Mouse (Mus musculus): Measurements from ENCODE around the gene Tpd52l2. TPM values are rescaled to one million over a fixed set of nuclear protein-coding genes. Genes with fewer than 3 reads are reported as not detected.
"Not testable (repeated sequence)": the region's sequence is repeated elsewhere in the genome, so short reads cannot be mapped to it uniquely, and the experiment has no call there.

Gene Tpd52l2
- polyA plus RNA-seq, 1 experiment from 2014 or later, result 114 TPM

- Histone ChIP-seq H3K4me2 (no peak overlapping the region), H3K9me3 (no peaks in the 10 kb centered on the region), H3K9ac (no peak overlapping the region), H3K4me1 (replicated peaks) (peaks cover 21% of the 10 kb centered on the region), H3K4me3 (no peak overlapping the region), H3K36me3 (no peaks in the 10 kb centered on the region), H3K27me3 (no peaks in the 10 kb centered on the region), H3K27ac (replicated peaks) (no peak overlapping the region)
- 24% methylated on average over 7 of the region's 7 CpGs for WGBS
- no peak for ATAC-seq (ENCODE audit: low read depth)
Observed at GRCm38 (mm10) chr2:181491432-181492205, 5.3 kb upstream of the Tpd52l2 start.

GRCm38 (mm10) chr2:181492206-181492605 lies 4.7 kb upstream of the Tpd52l2 start:
- H3K4me3 ChIP-seq, result no peak overlapping the region
- H3K4me2 ChIP-seq, result no peak overlapping the region
- WGBS, result 62% methylated on average over 3 of the region's 3 CpGs
- no peaks in the 10 kb centered on the region for H3K9me3 ChIP-seq
- no peak overlapping the region for H3K9ac ChIP-seq
- H3K27ac ChIP-seq (replicated peaks), result no peak overlapping the region
- H3K4me1 ChIP-seq (replicated peaks), result peaks cover 15% of the 10 kb centered on the region
- no peaks in the 10 kb centered on the region for H3K27me3 ChIP-seq
- no peak for ATAC-seq (ENCODE audit: low read depth)
- H3K36me3 ChIP-seq, result no peaks in the 10 kb centered on the region

GRCm38 (mm10) chr2:181493156-181493927 lies 3.6 kb upstream of the Tpd52l2 start, which contains the start of gene Abhd16b:
Abhd16b (plus strand) TSS chr2:181493206.
- no peak within 1 kb of the TSS for H3K4me2 ChIP-seq
- H3K9me3 ChIP-seq, result no peaks in the 10 kb centered on the region
- WGBS, result 86% methylated on average over 31 of the region's 31 CpGs
- H3K27me3 ChIP-seq, result no peaks in the 10 kb centered on the region
- no peak within 1 kb of the TSS for H3K9ac ChIP-seq
- H3K4me1 ChIP-seq (replicated peaks), result peaks cover 15% of the 10 kb centered on the region
- ATAC-seq (ENCODE audit: low read depth), result no peak
- H3K36me3 ChIP-seq, result no peaks in the 10 kb centered on the region
- H3K4me3 ChIP-seq, result no peak within 1 kb of the TSS
- H3K27ac ChIP-seq (replicated peaks), result no peak within 1 kb of the TSS

GRCm38 (mm10) chr2:181494266-181494945 lies 2.5 kb upstream of the Tpd52l2 start:
- Histone ChIP-seq H3K36me3 (0 out of 2 replicates have a peak, but pooled peaks cover 3% of the 10 kb centered on the region), H3K9ac (no peak overlapping the region), H3K4me2 (no peak overlapping the region), H3K4me3 (no peak overlapping the region), H3K9me3 (no peaks in the 10 kb centered on the region), H3K4me1 (replicated peaks) (peaks cover 20% of the 10 kb centered on the region), H3K27ac (replicated peaks) (no peak overlapping the region), H3K27me3 (no peaks in the 10 kb centered on the region)
- 73% methylated on average over 26 of the region's 26 CpGs for WGBS
- ATAC-seq (ENCODE audit: low read depth), result no peak

- Histone ChIP-seq H3K4me3 (peak overlapping the region; percentile 96; the same call in 1 of the 2 replicates), H3K27ac (replicated peaks) (0 out of 2 replicates have a peak overlapping the region, but pooled peaks have one; percentile 84), H3K36me3 (peaks cover 17% of the 10 kb centered on the region; the same call in 1 of the 2 replicates), H3K4me2 (peak overlapping the region; percentile 99; the same call in 1 of the 2 replicates), H3K4me1 (replicated peaks) (peaks cover 20% of the 10 kb centered on the region)
- ATAC-seq (ENCODE audit: low read depth); H3K9me3 ChIP-seq; H3K9ac ChIP-seq; H3K27me3 ChIP-seq: not testable (repeated sequence)
- 61% methylated on average over 8 of the region's 8 CpGs for WGBS
Observed at GRCm38 (mm10) chr2:181495845-181496244, 1.1 kb upstream of the Tpd52l2 start.

- 12% methylated on average over 8 of the region's 8 CpGs for WGBS
- Histone ChIP-seq H3K9me3 (no peaks in the 10 kb centered on the region), H3K9ac (peak overlapping the region; percentile 76), H3K27me3 (no peaks in the 10 kb centered on the region), H3K4me3 (peak overlapping the region; percentile 96), H3K4me1 (replicated peaks) (peaks cover 20% of the 10 kb centered on the region), H3K4me2 (peak overlapping the region; percentile 99), H3K36me3 (peaks cover 22% of the 10 kb centered on the region), H3K27ac (replicated peaks) (peak overlapping the region; percentile 84)
- peak; percentile 75 for ATAC-seq (ENCODE audit: low read depth)
Observed at GRCm38 (mm10) chr2:181496281-181496680, 661 bp upstream of the Tpd52l2 start.

GRCm38 (mm10) chr2:181497548-181497875 lies 570 bp downstream of the Tpd52l2 start:
- H3K36me3 ChIP-seq, result peaks cover 34% of the 10 kb centered on the region
- H3K9ac ChIP-seq, result peak overlapping the region; percentile 95
- H3K4me1 ChIP-seq (replicated peaks), result peaks cover 20% of the 10 kb centered on the region
- no peaks in the 10 kb centered on the region for H3K27me3 ChIP-seq
- H3K9me3 ChIP-seq, result no peaks in the 10 kb centered on the region
- H3K4me3 ChIP-seq, result peak overlapping the region; percentile 96
- WGBS, result under 1% methylated on average over 12 of the region's 12 CpGs
- H3K4me2 ChIP-seq, result peak overlapping the region; percentile 99
- peak; percentile 30; the same call in 1 of the 2 replicates for ATAC-seq (ENCODE audit: low read depth)
- H3K27ac ChIP-seq (replicated peaks), result peak overlapping the region; percentile 88

- WGBS, result 82% methylated on average over 4 of the region's 4 CpGs
- H3K4me2 ChIP-seq, result 0 out of 2 replicates have a peak overlapping the region, but pooled peaks have one; percentile 99
Observed at GRCm38 (mm10) chr2:181498644-181499043, 1.7 kb downstream of the Tpd52l2 start.

GRCm38 (mm10) chr2:181509191-181509590 lies 12.2 kb downstream of the Tpd52l2 start:
- Histone ChIP-seq H3K4me2 (no peak overlapping the region), H3K4me1 (replicated peaks) (no peaks in the 10 kb centered on the region), H3K4me3 (no peak overlapping the region), H3K27ac (replicated peaks) (no peak overlapping the region), H3K9ac (no peak overlapping the region), H3K27me3 (no peaks in the 10 kb centered on the region), H3K36me3 (peaks cover 95% of the 10 kb centered on the region), H3K9me3 (no peaks in the 10 kb centered on the region)
- 86% methylated on average over 2 of the region's 2 CpGs for WGBS
- ATAC-seq (ENCODE audit: low read depth), result no peak

More at GRCm38 (mm10) chr2:181498644-181499043, 1.7 kb downstream of the Tpd52l2 start:
- H3K4me3 ChIP-seq, result no peak overlapping the region
- no peak overlapping the region for H3K9ac ChIP-seq
- H3K27me3 ChIP-seq, result no peaks in the 10 kb centered on the region
- no peak overlapping the region for H3K27ac ChIP-seq (replicated peaks)
- ATAC-seq (ENCODE audit: low read depth), result no peak
- H3K4me1 ChIP-seq (replicated peaks), result peaks cover 20% of the 10 kb centered on the region
- H3K9me3 ChIP-seq, result no peaks in the 10 kb centered on the region
- H3K36me3 ChIP-seq, result peaks cover 45% of the 10 kb centered on the region

GRCm38 (mm10) chr2:181511231-181511630 lies 14.3 kb downstream of the Tpd52l2 start:
- Histone ChIP-seq H3K4me2 (no peak overlapping the region), H3K4me3 (no peak overlapping the region), H3K36me3 (peaks cover 96% of the 10 kb centered on the region), H3K9ac (no peak overlapping the region), H3K27ac (replicated peaks) (no peak overlapping the region), H3K9me3 (no peaks in the 10 kb centered on the region), H3K27me3 (no peaks in the 10 kb centered on the region), H3K4me1 (replicated peaks) (no peaks in the 10 kb centered on the region)
- 95% methylated on average over 8 of the region's 8 CpGs for WGBS
- no peak for ATAC-seq (ENCODE audit: low read depth)

- H3K27ac ChIP-seq (replicated peaks), result peak overlapping the region; percentile 98
- H3K4me1 ChIP-seq (replicated peaks), result peaks cover 44% of the 10 kb centered on the region
- peaks cover 38% of the 10 kb centered on the region for H3K36me3 ChIP-seq
- H3K4me2 ChIP-seq, result peak overlapping the region; percentile 74
- H3K9ac ChIP-seq, result peak overlapping the region; percentile 95
- WGBS, result 72% methylated on average over 3 of the region's 3 CpGs
- H3K4me3 ChIP-seq, result peak overlapping the region; percentile 97
- no peaks in the 10 kb centered on the region for H3K9me3 ChIP-seq
- no peak for ATAC-seq (ENCODE audit: low read depth)
- no peaks in the 10 kb centered on the region for H3K27me3 ChIP-seq
Observed at GRCm38 (mm10) chr2:181519201-181519600, 22.3 kb downstream of the Tpd52l2 start.

Data from neural tube, embryonic 13.5 days (tissue).